Mouse (Mus musculus) hindbrain, embryonic 15.5 days (tissue): ENCODE data around the gene Vmn2r84. TPM values are rescaled to one million over a fixed set of nuclear protein-coding genes. Genes with fewer than 3 reads are reported as not detected.
"Not testable (repeated sequence)": the region's sequence is repeated elsewhere in the genome, so short reads cannot be mapped to it uniquely, and the experiment has no call there.

Source experiments
- ATAC-seq: fragments of 200-750 bp; cut with Nextera tagmentation; 2 replicates; pipeline ENCODE4 v1.8.0; 2017; ENCODE audit warnings: low read depth, moderate number of reproducible peaks, moderate TSS enrichment; ENCODE audit not compliant: low FRiP score
- H3K27ac ChIP-seq: fragments of 300-500 bp; sonication (generic); replicated peaks from 2 replicates; pipeline ENCODE4 v1.5.1; 2015; ENCODE audit warnings: mild to moderate bottlenecking, inconsistent platforms
- H3K27me3 ChIP-seq: fragments of 300-500 bp; sonication (generic); 2 replicates; pipeline ENCODE4 v1.6.1; 2015; ENCODE audit warnings: control low read depth, inconsistent platforms
- H3K36me3 ChIP-seq: fragments of 300-500 bp; sonication (generic); 2 replicates; pipeline ENCODE4 v1.6.1; 2015; ENCODE audit warnings: control low read depth, inconsistent platforms
- H3K4me1 ChIP-seq: fragments of 300-500 bp; sonication (generic); replicated peaks from 2 replicates; pipeline ENCODE4 v1.6.1; 2015; ENCODE audit warnings: control low read depth, inconsistent platforms
- H3K4me2 ChIP-seq: fragments of 300-500 bp; sonication (generic); 2 replicates; pipeline ENCODE4 v1.6.1; 2015; ENCODE audit warnings: moderate library complexity, mild to moderate bottlenecking, inconsistent platforms
- H3K4me3 ChIP-seq: fragments of 300-500 bp; sonication (generic); 2 replicates; pipeline ENCODE4 v1.5.1; 2015; ENCODE audit warnings: mild to moderate bottlenecking, inconsistent platforms
- H3K9ac ChIP-seq: fragments of 300-500 bp; sonication (generic); 2 replicates; pipeline ENCODE4 v1.6.1; 2015; ENCODE audit warnings: inconsistent platforms
- H3K9me3 ChIP-seq: fragments of 300-500 bp; sonication (generic); 2 replicates; pipeline ENCODE4 v1.6.1; 2016; ENCODE audit warnings: control low read depth, inconsistent platforms
- WGBS: fragments of 180-500 bp; shearing (Covaris S2); methylation state at CpG from one replicate; pipeline ENCODE4 v1.1.7; 2015; 5-methylcytosine and 5-hydroxymethylcytosine counted together
- polyA plus RNA-seq: library from polyadenylated mRNA; unstranded; fragments of >200 nt; fragmentation: Nextera tagmentation; extraction: Ambion mirVana; gene quantifications from 2 replicates; pipeline ENCODE4 v1.2.1, GENCODE M21; 2015

Gene Vmn2r84
- polyA plus RNA-seq, 1 experiment from 2014 or later = 0.03 TPM

DNA sequence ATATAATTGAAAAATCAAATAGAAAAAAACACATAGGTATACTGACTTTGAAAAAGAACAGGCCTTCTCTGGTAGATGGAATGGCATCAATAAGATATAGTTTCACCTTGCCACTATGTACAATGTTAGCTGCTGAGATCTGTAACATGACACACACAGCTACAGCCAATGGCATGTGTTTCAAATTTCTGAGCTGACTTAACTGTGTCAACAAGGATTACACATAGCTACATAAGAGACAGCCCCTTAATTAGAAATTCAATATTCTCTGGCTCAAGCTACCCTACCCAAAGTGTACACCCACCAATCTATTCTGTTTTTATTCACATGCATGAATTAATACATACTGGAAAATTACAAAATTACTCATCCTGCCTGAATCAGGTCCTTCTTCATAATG, 25.7 kb downstream of the Vmn2r84 start:
- H3K9ac ChIP-seq = no peak overlapping the region
- H3K4me3 ChIP-seq = no peak overlapping the region
- no peak overlapping the region for H3K4me2 ChIP-seq
- no peaks in the 10 kb centered on the region for H3K9me3 ChIP-seq
- no peak overlapping the region for H3K27ac ChIP-seq
- no peaks in the 10 kb centered on the region for H3K36me3 ChIP-seq
- H3K4me1 ChIP-seq = no peaks in the 10 kb centered on the region
- H3K27me3 ChIP-seq = no peaks in the 10 kb centered on the region
- ATAC-seq = no peak

DNA sequence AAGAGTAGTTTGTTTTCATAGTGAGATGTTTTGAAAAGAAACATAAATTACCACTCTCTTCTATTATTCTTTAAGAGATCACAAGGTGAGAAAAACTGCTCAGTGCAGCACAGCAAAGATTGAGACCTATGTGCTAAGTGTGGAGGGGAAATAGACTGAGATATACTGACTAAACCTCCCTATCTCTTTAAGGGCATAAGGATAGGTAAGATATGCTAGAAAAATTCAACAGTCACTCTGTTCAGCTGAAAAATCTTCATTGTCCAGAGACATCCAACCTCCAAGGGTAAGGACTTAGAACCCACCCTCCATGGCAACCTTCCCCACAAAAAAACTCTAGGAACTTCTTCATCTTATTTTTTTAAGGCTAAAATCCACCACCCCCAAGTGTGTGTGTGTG, 29.4 kb downstream of the Vmn2r84 start:
- Histone ChIP-seq H3K4me1 (no peaks in the 10 kb centered on the region), H3K9ac (no peak overlapping the region), H3K9me3 (no peaks in the 10 kb centered on the region), H3K36me3 (no peaks in the 10 kb centered on the region), H3K27ac (no peak overlapping the region), H3K4me3 (no peak overlapping the region), H3K4me2 (no peak overlapping the region), H3K27me3 (no peaks in the 10 kb centered on the region)
- ATAC-seq = no peak

DNA sequence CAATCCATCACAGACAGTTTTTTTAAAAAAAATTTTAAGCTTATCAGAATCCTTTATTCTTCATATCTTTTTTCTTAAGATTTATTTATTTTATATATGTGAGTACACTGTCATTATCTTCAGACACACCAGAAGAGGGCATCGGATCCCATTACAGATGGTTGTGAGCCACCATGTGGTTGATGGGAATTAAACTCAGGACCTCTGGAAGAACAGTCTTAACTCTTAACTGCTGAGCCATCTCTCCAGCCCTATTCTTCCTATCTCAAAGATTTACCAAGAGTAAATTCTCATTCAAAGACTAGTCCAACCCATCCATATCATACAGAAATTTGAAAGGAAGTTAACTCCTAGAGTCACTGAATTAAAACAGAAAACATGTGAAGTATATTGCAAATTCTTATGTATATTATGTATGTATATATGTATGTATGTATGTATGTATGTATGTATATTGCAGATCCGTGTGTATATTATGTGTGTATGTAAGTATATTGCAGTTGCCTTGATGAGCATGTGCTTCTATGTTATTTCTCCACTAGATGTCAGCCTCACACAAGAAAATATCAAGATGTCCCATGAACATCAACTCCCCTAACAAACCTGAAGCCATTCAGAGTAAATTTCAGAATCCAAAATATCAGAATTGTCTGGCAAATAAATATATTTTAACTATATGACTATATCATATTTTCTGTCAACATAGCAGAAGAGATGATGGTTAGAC, 30.5 kb downstream of the Vmn2r84 start:
- no peak overlapping the region for H3K4me2 ChIP-seq
- H3K27me3 ChIP-seq = no peaks in the 10 kb centered on the region
- H3K27ac ChIP-seq = no peak overlapping the region
- H3K36me3 ChIP-seq = no peaks in the 10 kb centered on the region
- H3K9ac ChIP-seq = no peak overlapping the region
- no peaks in the 10 kb centered on the region for H3K4me1 ChIP-seq
- no peak overlapping the region for H3K4me3 ChIP-seq
- peak; percentile 86 for ATAC-seq
- no peaks in the 10 kb centered on the region for H3K9me3 ChIP-seq
- WGBS = 63% methylated on average over 2 of the region's 2 CpGs

DNA sequence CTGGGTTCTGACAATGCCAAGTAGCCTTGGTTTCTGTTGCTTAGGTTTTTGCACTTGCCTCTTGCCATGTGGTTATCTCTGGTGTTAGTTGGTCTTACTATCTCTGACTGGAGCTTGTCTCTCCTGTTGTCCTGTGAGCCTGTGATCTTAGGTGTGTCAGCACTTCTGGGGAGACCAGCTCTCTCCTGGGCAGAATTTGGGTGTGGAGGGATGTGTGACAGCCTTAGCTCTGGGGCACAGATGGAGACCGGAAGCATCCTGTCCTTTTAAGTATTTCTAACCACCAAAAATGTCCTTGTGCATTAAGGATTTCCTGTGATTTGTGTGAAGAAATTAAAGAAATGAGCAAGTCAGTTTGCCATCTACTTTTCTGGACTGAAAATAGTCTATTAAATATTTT, 50.1 kb downstream of the Vmn2r84 start:
- H3K9ac ChIP-seq = no peak overlapping the region
- H3K9me3 ChIP-seq = no peaks in the 10 kb centered on the region
- H3K4me2 ChIP-seq = no peak overlapping the region
- no peak overlapping the region for H3K27ac ChIP-seq
- no peaks in the 10 kb centered on the region for H3K4me1 ChIP-seq
- H3K36me3 ChIP-seq = no peaks in the 10 kb centered on the region
- H3K4me3 ChIP-seq = no peak overlapping the region
- no peaks in the 10 kb centered on the region for H3K27me3 ChIP-seq
- ATAC-seq = no peak
- 90% methylated on average over 1 of the region's 1 CpGs for WGBS

DNA sequence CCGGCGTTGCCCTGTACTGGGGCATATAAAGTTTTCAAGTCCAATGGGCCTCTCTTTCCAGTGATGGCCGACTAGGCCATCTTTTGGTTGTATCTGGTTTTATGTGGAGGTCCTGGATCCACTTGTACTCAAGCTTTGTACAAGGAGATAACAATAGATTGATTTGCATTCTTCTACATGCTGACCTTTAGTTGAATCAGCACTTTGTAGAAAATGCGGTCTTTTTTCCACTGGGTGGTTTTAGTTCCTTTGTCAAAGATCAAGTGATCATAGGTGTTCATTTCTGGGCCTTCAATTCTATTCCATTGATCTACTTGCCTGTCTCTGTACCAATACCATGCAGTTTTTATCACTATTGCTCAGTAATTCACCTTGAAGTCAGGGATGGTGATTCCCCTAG, 54.1 kb downstream of the Vmn2r84 start:
- H3K27ac ChIP-seq, H3K9ac ChIP-seq, H3K9me3 ChIP-seq, H3K4me2 ChIP-seq, ATAC-seq, H3K4me1 ChIP-seq, H3K36me3 ChIP-seq, H3K27me3 ChIP-seq, H3K4me3 ChIP-seq: not testable (repeated sequence)
- 89% methylated on average over 4 of the region's 4 CpGs for WGBS

DNA sequence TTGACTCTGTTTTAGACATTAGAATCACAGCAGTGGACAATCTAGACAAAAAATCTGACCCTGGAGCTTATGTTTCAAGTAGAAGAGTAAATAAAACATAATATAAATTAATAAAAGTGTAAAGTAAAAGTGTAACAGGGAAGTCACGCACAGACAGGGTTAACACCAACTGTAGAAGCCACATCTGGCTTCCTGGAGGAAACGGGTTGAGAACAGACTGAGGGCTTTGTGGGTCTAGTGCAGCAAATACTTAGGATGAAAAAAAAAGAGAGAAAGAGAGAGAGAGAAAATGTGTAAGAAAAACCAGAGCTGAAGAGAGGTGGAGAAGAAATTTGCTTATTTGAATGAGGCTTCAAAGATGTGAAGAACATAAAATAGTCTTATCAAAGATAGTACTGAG, 56.6 kb downstream of the Vmn2r84 start:
- ATAC-seq = no peak
- 72% methylated on average over 2 of the region's 2 CpGs for WGBS
- H3K27ac ChIP-seq = no peak overlapping the region
- no peak overlapping the region for H3K9ac ChIP-seq
- H3K9me3 ChIP-seq = no peaks in the 10 kb centered on the region
- H3K4me2 ChIP-seq = no peak overlapping the region
- no peaks in the 10 kb centered on the region for H3K27me3 ChIP-seq
- no peaks in the 10 kb centered on the region for H3K36me3 ChIP-seq
- H3K4me3 ChIP-seq = no peak overlapping the region
- H3K4me1 ChIP-seq = no peaks in the 10 kb centered on the region

DNA sequence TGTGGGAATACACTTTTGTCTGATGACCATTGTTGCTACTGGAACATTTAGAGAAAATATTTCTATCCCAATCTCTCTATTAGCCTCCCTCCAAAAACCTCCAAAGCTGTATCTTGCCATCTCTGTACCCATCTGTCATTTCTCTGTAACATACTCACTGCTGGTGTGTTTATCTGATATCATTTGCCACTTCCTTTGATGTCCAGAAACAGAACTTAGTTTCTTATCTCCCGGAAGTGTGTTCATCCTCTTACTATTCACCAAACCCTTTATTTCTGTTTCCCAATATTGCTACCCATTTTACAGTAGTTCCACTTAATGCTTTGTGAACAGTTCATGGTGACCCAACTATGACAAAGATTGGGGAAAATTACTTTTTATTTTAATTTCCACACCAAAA, 57.7 kb downstream of the Vmn2r84 start:
- H3K4me3 ChIP-seq = no peak overlapping the region
- 86% methylated on average over 1 of the region's 1 CpGs for whole genome bisulfite sequencing
- H3K27me3 ChIP-seq = no peaks in the 10 kb centered on the region
- ATAC-seq = no peak
- no peak overlapping the region for H3K4me2 ChIP-seq
- no peaks in the 10 kb centered on the region for H3K4me1 ChIP-seq
- H3K9ac ChIP-seq = no peak overlapping the region
- no peaks in the 10 kb centered on the region for H3K36me3 ChIP-seq
- no peak overlapping the region for H3K27ac ChIP-seq
- no peaks in the 10 kb centered on the region for H3K9me3 ChIP-seq

DNA sequence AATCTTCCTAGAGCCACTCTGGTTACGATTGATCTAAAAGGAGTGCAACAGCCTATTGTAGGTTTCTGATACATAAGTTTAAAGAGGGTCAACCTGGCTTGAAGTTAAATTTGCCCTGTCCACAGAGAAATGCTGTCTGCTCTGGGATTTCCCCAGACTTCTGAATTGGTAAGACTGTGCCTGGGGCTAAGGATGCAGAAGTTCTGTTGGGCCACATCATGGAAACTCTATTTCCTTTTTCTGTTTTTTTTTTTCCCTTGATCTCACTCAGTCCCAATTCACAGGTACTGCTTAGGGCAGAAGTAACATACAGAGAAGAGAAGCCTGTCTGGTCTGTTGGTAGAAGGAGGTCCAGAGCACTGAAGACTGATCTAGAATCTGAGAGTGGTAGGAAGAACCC, 63.4 kb downstream of the Vmn2r84 start:
- WGBS = 94% methylated on average over 1 of the region's 1 CpGs
- H3K27me3 ChIP-seq = no peaks in the 10 kb centered on the region
- no peak overlapping the region for H3K4me2 ChIP-seq
- H3K27ac ChIP-seq = no peak overlapping the region
- no peak overlapping the region for H3K9ac ChIP-seq
- no peak overlapping the region for H3K4me3 ChIP-seq
- no peaks in the 10 kb centered on the region for H3K9me3 ChIP-seq
- H3K4me1 ChIP-seq = no peaks in the 10 kb centered on the region
- ATAC-seq = no peak
- no peaks in the 10 kb centered on the region for H3K36me3 ChIP-seq

Other genes with a start within 250 kb of the Vmn2r84 start
- not detected in 2 replicates for gene Olfr825, start 227.6 kb downstream of the Vmn2r84 start, polyA plus RNA-seq
- not detected in 2 replicates for gene Olfr826, start 210.1 kb downstream of the Vmn2r84 start, polyA plus RNA-seq
- not detected in 2 replicates for gene Olfr827, start 179.9 kb downstream of the Vmn2r84 start, polyA plus RNA-seq
- 1.3 and 8.0 TPM in 2 replicates for gene Neurod4, start 114.1 kb downstream of the Vmn2r84 start, polyA plus RNA-seq
- 0.09 TPM in 1 of 2 replicates, not detected in the other for gene Tespa1, start 71.5 kb downstream of the Vmn2r84 start, polyA plus RNA-seq
- gene Vmn2r85, start 35.4 kb upstream of the Vmn2r84 start, polyA plus RNA-seq = not detected in 2 replicates
- gene Vmn2r86, start 61.7 kb upstream of the Vmn2r84 start, polyA plus RNA-seq = 0.04 and 0.06 TPM in 2 replicates
- 0.18 and 0.21 TPM in 2 replicates for gene Vmn2r87, start 103.1 kb upstream of the Vmn2r84 start, polyA plus RNA-seq